Mouse (Mus musculus): ENCODE measurements around the gene Cblb.

Gene Cblb

GRCm38 (mm10) chr16:52129357-52129905, 98.4 kb downstream of the Cblb start:
- DNase-seq (ENCODE audit: extremely low spot score, low read depth, low spot score) = no peak

- DNase-seq (ENCODE audit: extremely low spot score, low read depth, low spot score) = no peak
Measured at GRCm38 (mm10) chr16:52132808-52133490, 101.9 kb downstream of the Cblb start.

DNA sequence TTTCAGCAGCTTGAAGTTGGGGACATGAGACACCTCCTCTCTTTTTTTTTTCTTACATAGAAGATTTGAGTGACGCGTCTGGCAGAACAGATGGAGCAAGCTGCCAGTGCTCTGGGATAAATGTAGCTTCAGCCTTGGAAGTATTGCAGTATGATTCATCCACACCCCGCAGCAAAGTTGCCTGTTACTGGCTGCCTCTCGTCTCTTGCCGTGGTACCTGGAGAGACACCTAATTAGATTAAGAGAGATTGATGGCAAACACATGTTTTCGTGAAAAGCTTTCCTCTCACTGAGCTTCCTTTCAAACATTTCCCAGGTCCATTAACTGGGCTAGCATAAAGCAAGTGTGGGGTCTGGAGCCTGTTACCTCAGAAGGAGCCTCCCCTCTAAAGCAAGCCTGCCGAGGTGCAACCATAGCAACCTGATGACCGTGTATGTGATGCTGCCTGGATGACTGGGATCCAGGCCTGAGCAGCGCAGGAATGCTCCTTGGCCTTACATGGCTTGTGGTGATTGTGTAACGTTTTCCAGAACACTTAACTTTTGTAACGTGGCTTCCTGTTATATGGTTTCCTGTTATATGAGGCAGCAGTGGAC, 103.7 kb downstream of the Cblb start:
- DNase-seq (ENCODE audit: extremely low spot score, low read depth, low spot score) = peak; percentile 89

- no peak for DNase-seq (ENCODE audit: extremely low spot score, low read depth, low spot score)
Measured at GRCm38 (mm10) chr16:52135689-52136390, 104.8 kb downstream of the Cblb start.

DNA sequence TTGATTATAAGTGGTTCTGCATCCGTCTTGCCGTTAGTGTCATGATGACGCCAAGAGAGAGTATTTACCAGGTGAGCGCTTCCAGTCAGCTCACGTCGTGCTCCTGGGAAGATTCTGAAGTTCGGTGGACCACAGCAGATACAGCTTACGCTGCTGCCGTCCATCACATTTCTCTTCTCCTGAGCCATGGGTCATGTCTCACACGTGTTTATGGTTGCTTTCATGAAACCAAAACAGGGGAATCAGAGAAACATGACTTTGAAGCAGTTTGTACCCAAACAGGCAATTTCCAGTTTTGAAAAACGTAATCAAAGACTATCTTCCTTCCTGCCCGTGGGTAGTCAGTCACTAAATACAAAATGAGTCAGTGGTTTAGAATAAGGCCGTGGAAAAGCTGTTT, 112.1 kb downstream of the Cblb start:
- DNase-seq (ENCODE audit: extremely low spot score, low read depth, low spot score) = no peak

DNA sequence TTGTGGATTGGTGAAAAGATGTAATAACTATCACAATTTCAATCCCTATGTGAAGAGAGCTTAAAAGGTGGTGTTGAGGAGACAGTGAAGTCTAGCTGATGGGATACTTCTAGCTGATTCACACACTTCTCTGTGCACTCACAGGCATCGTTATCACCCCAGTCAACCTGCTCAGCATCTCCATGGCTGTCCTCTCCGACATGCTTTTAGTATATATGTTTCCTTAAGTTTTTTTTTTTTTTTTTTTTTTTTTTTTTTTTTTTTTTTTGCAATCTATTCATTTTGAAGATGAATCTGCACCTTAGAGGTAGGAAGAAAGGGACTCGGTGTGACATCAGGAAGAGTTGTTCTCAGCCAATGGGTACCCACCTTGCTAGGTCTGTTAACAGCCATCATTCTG, 112.8 kb downstream of the Cblb start:
- DNase-seq (ENCODE audit: extremely low spot score, low read depth, low spot score) = no peak

DNA sequence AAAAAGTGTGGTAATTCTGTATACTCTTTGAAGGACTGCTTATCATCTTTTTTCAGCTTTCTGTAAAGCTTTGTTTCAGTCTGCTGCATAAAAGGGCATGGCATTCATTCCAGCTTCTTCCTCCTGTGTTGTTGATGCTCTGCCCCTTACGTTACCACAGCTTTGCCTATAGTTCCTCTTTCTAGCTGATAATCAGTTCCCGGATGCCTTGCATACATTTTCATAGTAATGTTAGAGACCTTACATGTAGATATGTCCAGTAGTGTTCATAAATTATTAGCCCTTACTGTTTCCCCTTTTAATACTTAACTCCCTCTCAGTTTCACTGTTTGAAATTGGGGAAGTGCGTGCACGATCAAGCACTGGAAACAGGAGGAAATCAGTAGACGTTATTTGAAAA, 113.8 kb downstream of the Cblb start:
- no peak for DNase-seq (ENCODE audit: extremely low spot score, low read depth, low spot score)

GRCm38 (mm10) chr16:52145552-52145951, 114.5 kb downstream of the Cblb start:
- no peak for DNase-seq (ENCODE audit: extremely low spot score, low read depth, low spot score)

GRCm38 (mm10) chr16:52146976-52147696, 116.1 kb downstream of the Cblb start:
- no peak for DNase-seq (ENCODE audit: extremely low spot score, low read depth, low spot score)

DNA sequence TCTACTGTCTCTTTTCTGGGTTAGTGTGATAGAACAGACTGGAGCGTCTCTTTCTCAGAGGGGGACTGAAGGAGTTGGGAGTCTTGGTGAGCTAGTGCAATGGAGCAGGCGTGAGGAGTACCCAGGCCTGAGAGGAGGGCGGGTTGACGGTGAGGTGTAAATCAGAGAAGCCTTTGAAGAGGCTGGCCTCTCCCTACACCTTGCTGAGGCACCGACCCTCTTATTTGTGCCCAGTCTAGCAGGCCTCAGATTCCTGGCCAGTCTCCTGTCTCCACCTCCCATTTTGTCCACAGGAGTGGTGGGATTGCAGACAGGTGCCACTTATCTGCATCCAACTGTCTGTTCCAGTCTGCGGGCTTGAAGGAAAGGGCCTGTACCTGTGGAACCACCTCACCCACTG, 117.0 kb downstream of the Cblb start:
- no peak for DNase-seq (ENCODE audit: extremely low spot score, low read depth, low spot score)

- no peak for DNase-seq (ENCODE audit: extremely low spot score, low read depth, low spot score)
Measured at GRCm38 (mm10) chr16:52149135-52149769, 118.2 kb downstream of the Cblb start.

GRCm38 (mm10) chr16:52155030-52155696, 124.1 kb downstream of the Cblb start:
- DNase-seq (ENCODE audit: extremely low spot score, low read depth, low spot score) = no peak

DNA sequence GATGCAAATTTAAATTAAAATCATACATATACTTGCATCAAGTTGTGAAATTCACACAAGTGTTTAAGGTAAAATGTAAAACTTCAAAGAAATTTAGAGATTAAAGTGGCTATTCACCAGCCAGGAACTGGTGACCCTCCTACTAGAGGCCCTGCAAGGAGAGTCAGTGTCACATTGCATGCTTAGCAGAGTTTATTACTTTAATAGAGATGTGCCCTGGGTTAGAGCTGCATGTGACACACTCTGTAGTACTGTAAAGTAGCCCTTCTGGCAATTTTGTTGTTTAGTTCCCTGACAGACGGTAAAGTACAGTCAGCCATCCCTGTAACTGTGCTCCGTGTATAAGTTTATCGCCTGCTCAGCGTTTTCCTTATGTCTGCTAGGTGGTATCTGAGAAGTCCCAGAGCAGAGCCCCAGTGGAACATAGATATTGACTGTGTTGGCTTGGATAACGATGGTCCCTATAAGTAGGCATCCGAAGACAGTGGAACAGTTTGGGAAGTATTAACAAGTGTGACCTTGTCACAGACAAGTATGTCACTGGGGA, 129.0 kb downstream of the Cblb start:
- DNase-seq (ENCODE audit: extremely low spot score, low read depth, low spot score) = no peak

GRCm38 (mm10) chr16:52164246-52164645, 133.2 kb downstream of the Cblb start:
- no peak for DNase-seq (ENCODE audit: extremely low spot score, low read depth, low spot score)

DNA sequence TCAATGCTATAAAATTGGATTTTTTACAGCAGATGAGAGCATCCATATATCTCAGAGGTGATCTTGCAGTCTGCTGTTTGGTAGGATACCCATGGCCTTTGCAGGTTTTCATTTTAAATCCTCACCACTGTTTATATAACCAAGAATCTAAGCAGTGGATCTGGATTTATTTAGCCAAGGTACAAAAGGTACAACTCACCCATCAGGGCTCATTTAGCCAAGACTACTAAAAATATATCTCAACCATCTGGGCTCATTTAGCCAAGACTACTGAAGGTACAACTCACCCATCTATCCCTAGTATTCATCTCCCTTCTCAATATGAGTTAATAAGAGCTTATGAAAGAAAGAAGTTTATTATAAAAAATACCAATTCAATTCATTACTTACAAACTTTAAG, 142.2 kb downstream of the Cblb start:
- DNase-seq (ENCODE audit: extremely low spot score, low read depth, low spot score) = no peak

DNA sequence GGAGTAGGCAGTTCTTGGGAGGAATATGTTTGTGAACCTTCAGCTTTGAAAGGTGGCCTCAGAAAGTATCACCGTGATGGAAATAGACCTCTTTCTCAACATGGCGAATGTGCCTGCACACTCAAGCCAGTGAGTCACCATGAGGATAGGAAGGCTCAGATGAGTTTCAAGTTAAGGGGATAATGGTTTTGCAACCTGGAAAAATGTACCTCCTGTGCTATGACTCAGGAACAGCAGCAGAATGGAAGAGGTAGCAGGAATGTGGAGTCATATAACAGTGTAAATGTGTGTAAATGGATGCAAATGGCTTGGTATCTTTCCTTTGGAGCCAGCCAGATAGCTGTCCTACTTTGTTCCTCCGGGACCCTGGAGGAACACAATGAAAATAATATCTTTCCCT, 148.8 kb downstream of the Cblb start:
- DNase-seq (ENCODE audit: extremely low spot score, low read depth, low spot score) = no peak

DNA sequence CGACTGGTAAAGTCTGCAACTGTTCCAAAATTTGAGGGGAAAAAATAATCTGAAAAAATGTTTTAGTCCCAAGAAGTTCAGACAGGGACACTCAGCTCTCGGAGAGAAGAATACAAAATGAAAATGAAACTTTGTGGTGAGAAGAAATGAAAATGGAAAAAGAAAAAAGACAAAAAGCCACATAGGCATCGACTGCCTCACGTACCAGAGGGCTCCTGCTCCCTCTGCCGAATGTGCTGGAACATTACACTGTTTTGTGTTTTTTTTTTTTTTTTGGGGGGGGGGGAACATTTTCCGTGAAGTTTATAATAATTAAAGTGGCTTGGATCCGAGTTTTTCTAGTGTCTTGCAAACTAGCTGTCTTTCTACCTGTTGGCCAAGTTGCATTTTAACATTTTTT, 151.0 kb downstream of the Cblb start:
- no peak for DNase-seq (ENCODE audit: extremely low spot score, low read depth, low spot score)

- no peak for DNase-seq (ENCODE audit: extremely low spot score, low read depth, low spot score)
Measured at GRCm38 (mm10) chr16:52184350-52184749, 153.3 kb downstream of the Cblb start.

DNA sequence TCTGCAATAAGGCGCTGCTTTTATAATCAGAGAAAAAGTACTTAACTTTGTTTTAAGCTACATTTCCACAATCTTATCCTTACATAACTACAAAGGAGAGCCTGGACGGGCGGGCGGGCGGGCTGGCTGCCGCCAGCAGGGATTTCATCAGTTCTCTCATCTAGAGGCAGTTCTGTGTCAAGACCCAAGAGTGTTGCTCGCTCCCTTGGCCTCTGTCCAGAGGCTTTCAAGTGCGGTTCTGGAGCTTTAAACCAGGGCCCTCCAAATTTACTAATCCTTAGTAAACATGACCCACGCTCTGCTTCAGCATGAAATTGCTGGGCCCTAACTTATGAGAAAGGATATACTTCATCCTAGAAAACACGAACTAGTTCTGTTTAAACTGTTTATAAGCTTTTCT, 155.7 kb downstream of the Cblb start:
- no peak for DNase-seq (ENCODE audit: extremely low spot score, low read depth, low spot score)

GRCm38 (mm10) chr16:52189103-52189502, 158.1 kb downstream of the Cblb start:
- DNase-seq (ENCODE audit: extremely low spot score, low read depth, low spot score) = no peak

Data from hindlimb bud, embryonic 11.5 days (tissue).